Mouse (Mus musculus) ES-E14 (cell line): Measurements from ENCODE around the gene Eif4e1b. TPM values are rescaled to one million over a fixed set of nuclear protein-coding genes. Genes with fewer than 3 reads are reported as not detected.

Source experiments
- DNase-seq: peaks from one replicate; pipeline ENCODE4 v3.0.0-alpha.2; 2013; ENCODE audit warnings: low read depth, low spot score
- H3K27ac ChIP-seq: 2 replicates; pipeline ENCODE4 v1.5.1; 2012; ENCODE audit warnings: low read depth, mild to moderate bottlenecking, low read length, moderate library complexity, mixed read lengths; ENCODE audit not compliant: poor library complexity, insufficient read depth, severe bottlenecking
- H3K36me3 ChIP-seq: 2 replicates; pipeline ENCODE4 v1.6.1; 2012; ENCODE audit warnings: mild to moderate bottlenecking, low read length, moderate library complexity, mixed read lengths; ENCODE audit not compliant: control insufficient read depth, poor library complexity, insufficient read depth, severe bottlenecking
- H3K4me1 ChIP-seq, 2 experiments: fragments of 150-350 bp in 1 of 2; sonication (generic) in 1 of 2; 2 replicates each; pipeline ENCODE4 v1.6.1; 2012; ENCODE audit warnings: low read length in 2 of 2, mild to moderate bottlenecking in 1 of 2, mixed read lengths in 1 of 2; ENCODE audit not compliant: control insufficient read depth in 2 of 2, insufficient read depth in 2 of 2, poor library complexity in 1 of 2
- H3K4me3 ChIP-seq, 2 experiments: fragments of 150-350 bp in 1 of 2; sonication (generic) in 1 of 2; 2 replicates each; pipeline ENCODE4 v1.5.1; 2012; ENCODE audit warnings: low read length in 2 of 2, low read depth in 1 of 2, mild to moderate bottlenecking in 1 of 2, mixed read lengths in 1 of 2; ENCODE audit not compliant: insufficient read depth in 1 of 2, poor library complexity in 1 of 2, severe bottlenecking in 1 of 2
- H3K9ac ChIP-seq: 2 replicates; pipeline ENCODE4 v1.6.1; 2012; ENCODE audit warnings: low read depth, mild to moderate bottlenecking, low read length, mixed read lengths; ENCODE audit not compliant: poor library complexity, insufficient read depth, severe bottlenecking
- H3K9me3 ChIP-seq: fragments of 150-350 bp; sonication (generic); 2 replicates; pipeline ENCODE4 v1.6.1; 2012; ENCODE audit warnings: low read depth, mild to moderate bottlenecking, low read length; ENCODE audit not compliant: control insufficient read depth, insufficient read depth
- CHD2 ChIP-seq: IDR thresholded peaks from 2 replicates; pipeline ENCODE4 v1.6.1; 2014; ENCODE audit warnings: mild to moderate bottlenecking, low read depth, low read length, inconsistent platforms
- HCFC1 ChIP-seq: IDR thresholded peaks from 2 replicates; pipeline ENCODE4 v1.6.1; 2012; ENCODE audit warnings: low read length, inconsistent platforms, borderline replicate concordance; ENCODE audit not compliant: insufficient read depth
- MAFK ChIP-seq: IDR thresholded peaks from 2 replicates; pipeline ENCODE4 v1.6.1; 2014; ENCODE audit warnings: mild to moderate bottlenecking, low read depth, low read length, inconsistent platforms; ENCODE audit not compliant: insufficient read depth
- ZC3H11A ChIP-seq: IDR thresholded peaks from 2 replicates; pipeline ENCODE4 v1.6.1; 2012; ENCODE audit warnings: low read depth, mild to moderate bottlenecking, inconsistent platforms, low read length, borderline replicate concordance
- ZNF384 ChIP-seq: IDR thresholded peaks from 2 replicates; pipeline ENCODE4 v1.6.1; 2012; ENCODE audit warnings: low read depth, low read length, inconsistent platforms
- in situ Hi-C, 2 experiments: fragments of 600-800 bp; cut with MboI; formaldehyde crosslinking; loops; one replicate each; pipeline ENCODE4 v1.15.1; 2025; ENCODE audit warnings: low sequenced_read_pairs in 2 of 2, inconsistent platforms in 1 of 2; ENCODE audit not compliant: unreplicated experiment in 2 of 2
- total RNA-seq: library from RNA; depleted of rRNA; stranded (reverse); fragments of 300-350 nt; gene quantifications from 2 replicates; pipeline ENCODE4 v1.2.3, GENCODE M21; 2012; rRNA removed

The Eif4e1b gene
- total RNA-seq, 1 experiment = 0.54 TPM

DNA sequence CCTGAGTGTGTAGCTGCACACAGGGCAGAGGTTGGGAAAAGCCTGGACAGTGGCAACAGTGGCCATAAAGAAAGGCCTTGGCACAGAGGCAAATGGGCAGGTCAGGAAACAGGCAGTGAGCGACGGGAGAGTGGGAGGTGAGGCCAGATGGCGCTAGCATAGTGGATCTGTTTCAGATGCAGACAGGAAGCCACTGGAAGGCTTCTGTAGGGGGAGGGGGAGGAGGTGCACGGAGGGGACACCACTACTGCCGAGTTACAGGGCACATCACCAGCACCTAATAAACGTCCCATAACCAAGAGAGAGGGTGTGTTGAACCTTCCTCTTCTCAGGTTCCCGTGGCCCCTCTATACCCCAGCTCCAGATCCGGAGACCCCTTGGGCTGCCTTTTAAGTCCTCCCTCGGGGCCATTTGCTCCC, 53.7 kb downstream of the Eif4e1b start:
- in situ Hi-C loops = no loop called here
- no peak overlapping the region for H3K9ac ChIP-seq
- no peaks in the 10 kb centered on the region for H3K36me3 ChIP-seq
- DNase-seq = no peak
- TF ChIP-seq HCFC1 = no peak
- no peak for TF ChIP-seq MAFK
- no peak for TF ChIP-seq ZC3H11A
- no peak for TF ChIP-seq ZNF384
- no peak for TF ChIP-seq CHD2
- peak overlapping the region in 1 of 2 experiments; percentile 36; a peak in 1 of 4 replicates for H3K4me3 ChIP-seq
- H3K4me1 ChIP-seq = peaks cover 0 to 8% of the 10 kb centered on the region in 2 experiments; a peak in 2 of 4 replicates
- no peaks in the 10 kb centered on the region for H3K9me3 ChIP-seq
- H3K27ac ChIP-seq = no peak overlapping the region

Other genes with a start within 250 kb of the Eif4e1b start
- gene 4833439L19Rik, start 218.6 kb upstream of the Eif4e1b start, total RNA-seq = 48.0 and 52.8 TPM in 2 replicates
- 38.3 and 51.0 TPM in 2 replicates for gene Arl10, start 209.0 kb upstream of the Eif4e1b start, total RNA-seq
- gene Nop16, start 193.9 kb upstream of the Eif4e1b start, total RNA-seq = 53.2 and 65.5 TPM in 2 replicates
- 108 and 156 TPM in 2 replicates for gene Higd2a, start 193.8 kb upstream of the Eif4e1b start, total RNA-seq
- 49.5 and 75.1 TPM in 2 replicates for gene Cltb, start 172.7 kb upstream of the Eif4e1b start, total RNA-seq
- 76.3 and 108 TPM in 2 replicates for gene Faf2, start 162.2 kb upstream of the Eif4e1b start, total RNA-seq
- 60.3 and 66.5 TPM in 2 replicates for gene Rnf44, start 90.1 kb upstream of the Eif4e1b start, total RNA-seq
- 0.31 and 0.69 TPM in 2 replicates for gene Cdhr2, start 82.5 kb upstream of the Eif4e1b start, total RNA-seq
- 0.37 and 0.58 TPM in 2 replicates for gene Gprin1, start 34.1 kb upstream of the Eif4e1b start, total RNA-seq
- 0.16 TPM in 1 of 2 replicates, not detected in the other for gene Sncb, start 17.4 kb upstream of the Eif4e1b start, total RNA-seq
- 9.8 and 10.4 TPM in 2 replicates for gene Tspan17, start 5.4 kb downstream of the Eif4e1b start, total RNA-seq
- 0.31 and 0.95 TPM in 2 replicates for gene Unc5a, start 165.4 kb downstream of the Eif4e1b start, total RNA-seq
- gene Hk3, start 237.4 kb downstream of the Eif4e1b start, total RNA-seq = 0.04 and 0.05 TPM in 2 replicates